Mouse (Mus musculus) megakaryocyte, embryonic 14.5 days (primary cell): ENCODE measurements at regions not wholly inside any gene's neighbourhood (a gene's known extent, or its start where the extent isn't known, plus 50 kb on each side); places are given as distances from the start of the nearest gene placed in this dataset.

Experiments used
- FLI1 ChIP-seq: IDR thresholded peaks from 2 replicates; pipeline ENCODE4 v1.6.1; 2012; ENCODE audit warnings: low read length, inconsistent platforms, mixed read lengths
- GATA1 ChIP-seq: IDR thresholded peaks from 3 replicates; pipeline ENCODE4 v1.6.1; 2012; ENCODE audit warnings: mixed read lengths, low read length, inconsistent platforms, borderline replicate concordance

GRCm38 (mm10) chr6:41108897-41109296, 73.6 kb upstream of the 2210010C04Rik start:
- no peak for TF ChIP-seq GATA1
- TF ChIP-seq FLI1 = no peak
